Mouse (Mus musculus) splenic B cell, adult 2 months (primary cell): ENCODE measurements around the gene Cldn24.
"Not testable (repeated sequence)": the region's sequence is repeated elsewhere in the genome, so short reads cannot be mapped to it uniquely, and the experiment has no call there.

Experiments used
- DNase-seq: peaks from one replicate; pipeline ENCODE4 v3.0.0-alpha.2; 2011; ENCODE audit warnings: low read depth, low spot score
- H3K27me3 ChIP-seq: 2 replicates; pipeline ENCODE4 v1.6.1; 2012; ENCODE audit warnings: mild to moderate bottlenecking, low read length, moderate library complexity, mixed read lengths; ENCODE audit not compliant: control insufficient read depth, poor library complexity, insufficient read depth, severe bottlenecking
- H3K36me3 ChIP-seq: 2 replicates; pipeline ENCODE4 v1.6.1; 2012; ENCODE audit warnings: mild to moderate bottlenecking, low read length, moderate library complexity, mixed read lengths; ENCODE audit not compliant: control insufficient read depth, poor library complexity, insufficient read depth, severe bottlenecking

Gene Cldn24

GRCm38 (mm10) chr8:47811221-47811620 lies 10.7 kb upstream of the Cldn24 start:
- DNase-seq, result no peak
- Histone ChIP-seq H3K27me3 (no peaks in the 10 kb centered on the region), H3K36me3 (no peaks in the 10 kb centered on the region)

DNA sequence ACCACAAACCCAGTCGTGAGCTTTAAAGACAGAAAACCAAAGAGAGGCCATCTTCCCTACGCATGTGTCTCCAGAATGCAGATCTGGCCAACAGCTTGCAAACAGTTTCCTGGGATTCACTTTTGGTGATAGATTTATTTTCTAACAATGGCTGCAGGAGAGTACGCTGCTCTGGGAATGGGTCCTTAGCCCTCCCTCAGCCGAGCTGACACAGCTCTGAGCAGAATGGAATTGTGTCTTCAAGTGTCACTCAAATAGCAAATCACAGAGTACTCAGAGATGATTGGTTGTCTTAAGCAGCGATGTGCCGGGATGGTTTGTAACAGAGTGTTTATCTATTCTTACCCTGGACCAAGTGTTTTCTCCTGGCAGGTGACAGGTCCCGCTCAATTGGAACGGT lies 2.9 kb upstream of the Cldn24 start:
- DNase-seq, result no peak
- no peaks in the 10 kb centered on the region for H3K27me3 ChIP-seq
- no peaks in the 10 kb centered on the region for H3K36me3 ChIP-seq

GRCm38 (mm10) chr8:47820914-47821772 lies 800 bp upstream of the Cldn24 start:
- Histone ChIP-seq H3K27me3 (no peaks in the 10 kb centered on the region), H3K36me3 (no peaks in the 10 kb centered on the region)
- DNase-seq, result no peak

GRCm38 (mm10) chr8:47822541-47822940 lies 598 bp downstream of the Cldn24 start:
- not testable (repeated sequence) for H3K36me3 ChIP-seq, DNase-seq, H3K27me3 ChIP-seq

DNA sequence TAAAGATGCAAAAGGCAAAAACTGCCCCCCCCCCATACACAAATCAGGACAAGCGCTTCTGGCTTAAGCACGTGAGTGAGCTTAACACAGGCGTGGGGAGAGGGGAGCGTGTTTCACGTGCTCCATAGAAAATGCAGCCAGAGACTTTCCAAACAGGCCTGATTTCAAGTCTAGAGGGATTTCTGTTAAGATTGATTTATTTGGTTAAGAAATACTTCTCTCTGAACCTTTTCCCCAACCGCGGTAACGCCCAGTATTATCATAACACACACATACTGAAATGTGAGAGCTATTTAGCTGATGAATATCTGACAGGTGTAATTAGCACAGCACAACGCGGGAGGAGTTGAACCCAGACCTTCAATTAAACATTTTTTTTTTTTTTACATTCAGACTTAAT lies 1.8 kb downstream of the Cldn24 start:
- Histone ChIP-seq H3K36me3 (no peaks in the 10 kb centered on the region), H3K27me3 (no peaks in the 10 kb centered on the region)
- no peak for DNase-seq

DNA sequence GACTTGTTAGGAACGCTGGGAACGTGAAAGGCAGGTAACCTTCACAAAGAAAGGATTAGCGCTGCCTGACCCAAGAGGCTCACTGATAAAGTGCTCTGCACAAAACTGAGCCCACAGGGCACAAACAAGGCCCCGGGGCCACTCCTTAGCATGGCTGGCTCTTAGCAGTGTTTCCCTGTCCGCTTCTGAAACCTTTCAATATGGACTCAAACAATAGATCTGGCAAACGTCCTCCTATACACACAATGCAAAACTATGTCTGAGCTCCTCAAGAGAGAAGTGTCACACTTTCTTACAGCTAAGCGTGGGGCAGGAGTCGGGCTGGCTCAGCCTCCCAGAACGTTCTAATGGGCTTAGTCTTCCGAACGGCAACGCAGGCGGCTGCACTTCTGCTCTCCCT lies 2.2 kb downstream of the Cldn24 start, which contains the start of gene Cldn22:
Cldn22 (plus strand) TSS at position 301 of the 400 bp plus-strand sequence.
- Histone ChIP-seq H3K36me3 (no peaks in the 10 kb centered on the region), H3K27me3 (no peaks in the 10 kb centered on the region)
- DNase-seq, result no peak

DNA sequence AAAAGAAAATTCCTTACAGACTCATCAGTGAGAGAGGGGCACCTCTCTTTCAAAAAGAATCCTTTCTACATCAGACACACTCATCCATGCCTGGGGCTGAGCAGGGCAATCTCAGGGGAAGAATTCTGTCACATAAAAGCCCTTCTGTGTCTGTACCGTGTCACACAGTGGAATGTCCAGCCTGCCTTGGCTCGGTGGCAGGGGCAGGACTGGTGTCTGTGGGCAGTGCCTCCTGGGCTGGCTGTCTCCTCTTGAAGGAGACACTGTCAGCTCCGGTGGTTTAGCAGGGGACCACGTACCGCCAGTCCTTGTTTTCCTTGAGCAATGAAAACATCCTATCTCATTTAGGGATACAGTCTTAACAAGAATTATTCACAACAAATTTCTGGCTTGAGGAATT lies 3.7 kb downstream of the Cldn24 start:
- no peak for DNase-seq
- H3K36me3 ChIP-seq, result no peaks in the 10 kb centered on the region
- no peaks in the 10 kb centered on the region for H3K27me3 ChIP-seq

GRCm38 (mm10) chr8:47826911-47827310 lies 5.0 kb downstream of the Cldn24 start:
- DNase-seq, result no peak
- Histone ChIP-seq H3K36me3 (no peaks in the 10 kb centered on the region), H3K27me3 (no peaks in the 10 kb centered on the region)

DNA sequence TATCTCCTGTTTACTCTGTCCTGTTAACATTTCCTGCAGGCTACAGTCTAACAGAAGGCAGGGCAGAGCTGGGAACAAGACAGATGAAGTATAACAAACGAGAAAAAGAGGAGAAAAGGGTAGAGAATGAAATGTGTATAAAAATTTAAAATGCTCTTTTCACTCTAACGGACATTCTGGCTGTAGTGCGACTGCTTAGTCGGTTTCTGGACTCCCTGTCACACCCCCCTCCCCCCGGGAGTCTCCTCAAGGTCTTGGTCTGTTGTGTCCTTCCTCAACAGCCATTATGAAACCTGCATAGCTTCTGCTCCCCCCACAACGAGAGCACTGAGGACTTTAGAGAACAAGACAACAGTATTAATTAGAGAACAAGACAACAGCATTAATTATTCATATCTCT lies 10.7 kb downstream of the Cldn24 start:
- DNase-seq, result no peak
- Histone ChIP-seq H3K36me3 (no peaks in the 10 kb centered on the region), H3K27me3 (no peaks in the 10 kb centered on the region)

DNA sequence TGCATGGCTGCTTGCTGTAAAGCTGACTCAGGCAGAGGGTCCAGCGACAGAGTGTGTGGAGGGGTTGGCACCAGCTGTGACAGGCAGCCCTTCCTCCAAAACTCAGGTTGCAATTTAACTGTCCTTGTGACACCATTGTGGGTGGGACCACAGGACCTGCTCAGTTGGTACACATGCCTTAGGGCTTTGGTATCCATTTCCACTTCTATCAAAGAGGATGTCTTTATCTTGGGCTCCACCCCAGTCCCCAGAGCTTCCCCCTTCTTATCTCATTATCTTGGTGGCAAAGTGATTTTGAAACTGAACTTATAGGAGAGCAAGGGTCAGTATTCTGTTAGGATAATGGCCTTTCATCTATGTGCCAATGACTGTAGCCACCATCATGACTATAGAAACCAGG lies 12.0 kb downstream of the Cldn24 start:
- no peaks in the 10 kb centered on the region for H3K36me3 ChIP-seq
- H3K27me3 ChIP-seq, result no peaks in the 10 kb centered on the region
- DNase-seq, result no peak

GRCm38 (mm10) chr8:47843063-47843462 lies 21.1 kb downstream of the Cldn24 start:
- DNase-seq, result no peak
- no peaks in the 10 kb centered on the region for H3K27me3 ChIP-seq
- H3K36me3 ChIP-seq, result peaks cover 3% of the 10 kb centered on the region

- no peaks in the 10 kb centered on the region for H3K27me3 ChIP-seq
- no peak for DNase-seq
- H3K36me3 ChIP-seq, result peaks cover 3% of the 10 kb centered on the region
These were observed 21.7 kb downstream of the Cldn24 start for GRCm38 (mm10) chr8:47843651-47844050.

DNA sequence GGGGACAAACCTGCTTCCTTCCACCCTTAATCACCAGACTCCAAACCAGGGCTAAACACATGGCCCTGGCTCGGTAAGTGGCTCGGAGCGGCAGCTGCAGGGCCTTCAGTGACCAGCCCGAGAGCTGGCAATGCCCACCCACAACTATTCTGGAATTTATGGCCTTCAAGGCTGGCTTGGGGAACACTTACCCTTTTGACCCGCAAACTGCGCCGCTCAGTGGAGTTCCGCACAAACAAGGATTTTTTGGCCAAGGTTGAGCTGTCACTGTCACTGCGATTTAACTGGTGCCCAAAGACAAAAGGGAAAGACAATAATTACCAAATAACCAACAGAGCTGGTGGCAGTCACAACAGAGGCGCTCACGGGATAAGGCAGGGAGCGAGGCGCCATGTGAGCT lies 24.0 kb downstream of the Cldn24 start:
- Histone ChIP-seq H3K27me3 (no peaks in the 10 kb centered on the region), H3K36me3 (no peaks in the 10 kb centered on the region; the same call in 1 of the 2 replicates)
- DNase-seq, result no peak

- no peaks in the 10 kb centered on the region for H3K27me3 ChIP-seq
- no peaks in the 10 kb centered on the region; the same call in 1 of the 2 replicates for H3K36me3 ChIP-seq
- no peak for DNase-seq
These were observed 25.2 kb downstream of the Cldn24 start for GRCm38 (mm10) chr8:47847161-47847560.

DNA sequence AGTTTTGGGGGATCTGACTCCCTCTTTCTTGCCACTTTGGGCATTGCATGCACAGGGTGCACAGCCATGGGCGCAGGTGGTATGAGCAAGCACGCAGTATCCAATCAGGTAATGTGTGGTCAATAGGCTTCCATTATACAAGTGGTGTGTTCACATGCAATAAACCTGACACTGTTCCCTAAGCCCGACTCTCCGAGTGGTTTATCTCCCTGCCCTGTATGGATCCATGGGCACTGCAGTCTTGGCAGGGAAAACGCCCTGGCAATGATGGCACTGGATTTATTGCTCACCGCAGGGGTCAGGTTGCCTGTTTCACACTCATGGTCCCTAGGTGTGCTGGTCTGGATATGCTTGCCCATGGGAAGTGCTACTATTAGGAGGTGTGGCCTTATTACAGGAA lies 26.0 kb downstream of the Cldn24 start:
- no peak for DNase-seq
- Histone ChIP-seq H3K36me3 (no peaks in the 10 kb centered on the region; the same call in 1 of the 2 replicates), H3K27me3 (no peaks in the 10 kb centered on the region)

- no peaks in the 10 kb centered on the region for H3K27me3 ChIP-seq
- DNase-seq, result peak; percentile 12
- no peaks in the 10 kb centered on the region; the same call in 1 of the 2 replicates for H3K36me3 ChIP-seq
These were observed 27.9 kb downstream of the Cldn24 start for GRCm38 (mm10) chr8:47849842-47850241.
